Mouse (Mus musculus): ENCODE results near the gene Frem1.

DNA sequence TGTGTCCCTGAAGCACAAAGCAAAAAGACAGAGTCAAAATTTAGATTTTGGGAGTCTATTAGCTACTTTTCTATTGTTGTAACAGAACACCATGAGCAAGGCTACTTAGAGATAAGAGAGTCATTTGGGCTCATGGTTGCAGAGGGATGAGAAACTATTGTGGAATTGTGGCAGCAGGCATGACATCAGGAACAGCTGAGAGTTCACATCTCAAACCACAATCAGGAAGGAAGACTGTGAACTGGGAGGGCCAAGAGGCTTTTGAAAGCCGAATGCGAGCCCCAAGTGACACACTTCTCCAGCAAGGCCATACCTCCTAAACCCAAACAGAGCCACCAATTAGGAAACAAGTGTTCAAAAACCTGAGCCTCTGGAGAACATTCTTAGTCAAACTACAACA, 9.4 kb upstream of the Frem1 start:
- no peak for TF ChIP-seq CTCF (IDR thresholded peaks at IDR 0.05; ENCODE audit: insufficient read depth, low read depth, low read length)
- TF ChIP-seq POLR2A (IDR thresholded peaks at IDR 0.05; ENCODE audit: insufficient read depth, low read depth, low read length), result no peak
